Mouse (Mus musculus) intestine, postnatal 0 days (tissue): Measurements from ENCODE around the gene Mrtfb. TPM values are rescaled to one million over a fixed set of nuclear protein-coding genes. Genes with fewer than 3 reads are reported as not detected.

Source experiments
- ATAC-seq: fragments of 200-750 bp; cut with Nextera tagmentation; 2 replicates; pipeline ENCODE4 v1.8.0; 2017; ENCODE audit warnings: mild to moderate bottlenecking, moderate TSS enrichment, moderate library complexity
- H3K27ac ChIP-seq: fragments of 300-500 bp; sonication (generic); 2 replicates; pipeline ENCODE4 v1.5.1; 2014; ENCODE audit warnings: mild to moderate bottlenecking, low read depth, low read length, moderate library complexity
- H3K27me3 ChIP-seq: fragments of 300-500 bp; sonication (generic); replicated peaks from 2 replicates; pipeline ENCODE4 v1.6.1; 2014; ENCODE audit warnings: low read length, mixed read lengths; ENCODE audit not compliant: control insufficient read depth, insufficient read depth
- H3K36me3 ChIP-seq: fragments of 300-500 bp; sonication (generic); 2 replicates; pipeline ENCODE4 v1.6.1; 2014; ENCODE audit warnings: mild to moderate bottlenecking, moderate library complexity; ENCODE audit not compliant: control insufficient read depth, insufficient read depth
- H3K4me1 ChIP-seq: fragments of 300-500 bp; sonication (generic); replicated peaks from 2 replicates; pipeline ENCODE4 v1.6.1; 2014; ENCODE audit warnings: antibody characterized with exemption, low read length, mixed read lengths; ENCODE audit not compliant: control insufficient read depth, insufficient read depth
- H3K4me2 ChIP-seq: fragments of 300-500 bp; sonication (generic); replicated peaks from 2 replicates; pipeline ENCODE4 v1.6.1; 2014; ENCODE audit warnings: low read depth, mild to moderate bottlenecking, moderate library complexity
- H3K4me3 ChIP-seq: fragments of 300-500 bp; sonication (generic); 2 replicates; pipeline ENCODE4 v1.5.1; 2014; ENCODE audit warnings: low read depth, low read length
- H3K9ac ChIP-seq: fragments of 300-500 bp; sonication (generic); 2 replicates; pipeline ENCODE4 v1.6.1; 2014; ENCODE audit warnings: mild to moderate bottlenecking, low read depth, low read length
- H3K9me3 ChIP-seq: fragments of 300-500 bp; sonication (generic); 2 replicates; pipeline ENCODE4 v1.6.1; 2016; ENCODE audit warnings: mixed run types; ENCODE audit not compliant: control insufficient read depth
- CTCF ChIP-seq: sonication (generic); IDR thresholded peaks from 2 replicates; pipeline ENCODE4 v1.5.1; 2016; ENCODE audit warnings: low read depth, mild to moderate bottlenecking, control low read depth, antibody characterized with exemption, moderate library complexity
- WGBS: fragments of 180-500 bp; shearing (Covaris S2); extraction: QIAGEN DNeasy Blood & Tissue Kit; methylation state at CpG from one replicate; pipeline ENCODE4 v1.1.7; 2014; 5-methylcytosine and 5-hydroxymethylcytosine counted together
- microRNA counts: library from miRNA; unstranded; fragments of <30 nt; microRNA quantifications from one replicate; lab custom pipeline; 2016
- microRNA-seq: library from miRNA; unstranded; fragments of <30 nt; microRNA quantifications from one replicate; pipeline ENCODE4, GENCODE M21; 2016
- polyA plus RNA-seq: library from polyadenylated mRNA; unstranded; fragments of >200 nt; fragmentation: Nextera tagmentation; extraction: Ambion mirVana; gene quantifications from 2 replicates; pipeline ENCODE4 v1.2.1, GENCODE M21; 2015

Gene Mrtfb
- polyA plus RNA-seq, 1 experiment from 2014 or later: 14.2 TPM

- Histone ChIP-seq H3K27me3 (no peaks in the 10 kb centered on the region), H3K4me3 (no peak overlapping the region), H3K4me2 (no peak overlapping the region), H3K9me3 (no peaks in the 10 kb centered on the region), H3K27ac (no peak overlapping the region), H3K9ac (no peak overlapping the region), H3K4me1 (no peaks in the 10 kb centered on the region), H3K36me3 (no peaks in the 10 kb centered on the region)
- peak; percentile 35 for TF ChIP-seq CTCF
- 80% methylated on average over 5 of the region's 5 CpGs for WGBS
- no peak for ATAC-seq
These were observed 208.4 kb downstream of the Mrtfb start for GRCm38 (mm10) chr16:13464662-13465061.

MicroRNAs encoded within 50 kb of the gene (microRNA counts, 519-probe panel; counts per million panel counts)
- microRNA mmu-miR-193b (lab: Ali Mortazavi, UCI): 4,600 counts per million, percentile 74 among the panel's probes with 10 or more counts

Small RNA genes within 50 kb of the gene (microRNA-seq; reads per million reads assigned to microRNA genes)
- gene Mir193b (42.7 reads per million, percentile 38 among the genes with 10 or more reads in this experiment), gene Mir365-1 (1.4 reads per million)

Other genes starting within 250 kb of the Mrtfb start
- 4.5 and 5.5 TPM in 2 replicates for gene Ercc4, start 146.8 kb upstream of the Mrtfb start, polyA plus RNA-seq